Mouse (Mus musculus): Measurements from ENCODE around the gene Hnrnpul2. TPM values are rescaled to one million over a fixed set of nuclear protein-coding genes. Genes with fewer than 3 reads are reported as not detected.

Hnrnpul2 gene
- total and polyA plus RNA-seq, 3 experiments: 39.4 to 174 (median 106) TPM

DNA sequence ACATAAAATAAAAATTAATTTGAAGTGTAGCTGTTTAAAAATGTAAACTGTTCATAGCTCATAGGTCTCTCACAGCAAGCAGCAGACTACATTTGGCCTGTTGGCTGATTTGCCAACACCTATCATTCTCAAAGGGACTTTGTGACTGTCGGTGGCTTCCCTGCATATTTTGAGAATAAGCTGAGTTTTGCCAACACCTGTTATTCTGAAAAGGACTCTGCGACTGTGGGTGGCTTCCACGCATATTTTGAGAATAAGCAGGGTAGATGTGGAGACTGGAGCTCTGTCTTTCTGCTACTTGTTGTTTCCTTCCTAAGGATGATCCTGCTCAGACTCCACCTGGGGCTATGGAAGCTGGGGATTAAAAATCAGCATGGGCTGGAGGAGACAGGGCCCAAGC lies 33.3 kb downstream of the Hnrnpul2 start:
- no peaks in the 10 kb centered on the region for H3K4me1 ChIP-seq (ENCODE audit: control insufficient read depth in 1 of 2, insufficient read depth in 2 of 2, low read length in 2 of 2)
- H3K27me3 ChIP-seq (ENCODE audit: control insufficient read depth in 1 of 2, insufficient read depth in 2 of 2, low read length in 2 of 2): no peaks in the 10 kb centered on the region
- DNase-seq (ENCODE audit: low read depth, low spot score): no peak
- no peak overlapping the region for H3K9ac ChIP-seq (ENCODE audit: control insufficient read depth, low read depth, low read length, poor library complexity, severe bottlenecking)
- no peak overlapping the region for H3K4me3 ChIP-seq (ENCODE audit: control insufficient read depth in 1 of 2, insufficient read depth in 1 of 2, low read depth in 2 of 2, low read length in 2 of 2)
- H3K79me2 ChIP-seq (ENCODE audit: control insufficient read depth, insufficient read depth, low read length, poor library complexity): no peaks in the 10 kb centered on the region
- H3K27ac ChIP-seq (ENCODE audit: control insufficient read depth, low read depth, low read length): no peak overlapping the region
- H3K9me3 ChIP-seq (replicated peaks; ENCODE audit: insufficient read depth, low read length): no peaks in the 10 kb centered on the region
- TF ChIP-seq KAT2A (conservative IDR thresholded peaks at IDR 0.05; ENCODE audit: low read depth, low read length) (no peak), USF1 (IDR thresholded peaks at IDR 0.05; ENCODE audit: low read depth, low read length) (no peak), MAFK (IDR thresholded peaks at IDR 0.05; ENCODE audit: borderline replicate concordance, low read depth, low read length) (no peak), E2F4 (IDR thresholded peaks at IDR 0.05; ENCODE audit: borderline replicate concordance, low read depth, low read length) (no peak), CTCF (IDR thresholded peaks at IDR 0.05 in 2 of 3, conservative IDR thresholded peaks at IDR 0.05 in 1 of 3; ENCODE audit: control insufficient read depth in 1 of 3, insufficient read depth in 1 of 3, low read depth in 2 of 3, low read length in 3 of 3, poor library complexity in 1 of 3, severe bottlenecking in 1 of 3) (no peak)
- no peaks in the 10 kb centered on the region for H3K36me3 ChIP-seq (ENCODE audit: control insufficient read depth in 1 of 2, insufficient read depth in 2 of 2, low read length in 2 of 2)

DNA sequence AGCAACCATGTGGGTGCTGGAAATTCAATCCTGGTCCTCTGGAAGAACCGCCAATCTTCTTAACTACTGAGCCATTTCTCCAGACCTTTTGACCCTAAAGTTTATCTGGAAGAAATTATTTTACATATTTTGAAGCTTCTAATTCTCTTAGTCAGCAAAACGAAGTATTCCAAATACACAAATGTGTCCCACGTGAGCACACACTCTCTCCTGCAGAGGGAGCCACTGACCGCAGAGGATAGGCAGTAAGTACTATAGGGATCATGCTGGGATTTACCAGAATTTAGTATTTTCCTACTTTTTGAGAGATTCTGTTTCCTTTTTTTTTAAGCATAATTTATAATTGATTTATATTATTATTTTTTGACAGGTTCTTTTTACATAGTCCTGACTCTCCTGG lies 37.9 kb downstream of the Hnrnpul2 start:
- DNase-seq (ENCODE audit: low read depth, low spot score): peak; percentile 76
- Histone ChIP-seq H3K36me3 (ENCODE audit: control insufficient read depth in 1 of 2, insufficient read depth in 2 of 2, low read length in 2 of 2) (no peaks in the 10 kb centered on the region), H3K27ac (ENCODE audit: control insufficient read depth, low read depth, low read length) (no peak overlapping the region), H3K4me1 (ENCODE audit: control insufficient read depth in 1 of 2, insufficient read depth in 2 of 2, low read length in 2 of 2) (no peaks in the 10 kb centered on the region), H3K9ac (ENCODE audit: control insufficient read depth, low read depth, low read length, poor library complexity, severe bottlenecking) (no peak overlapping the region), H3K4me3 (ENCODE audit: control insufficient read depth in 1 of 2, insufficient read depth in 1 of 2, low read depth in 2 of 2, low read length in 2 of 2) (no peak overlapping the region), H3K79me2 (ENCODE audit: control insufficient read depth, insufficient read depth, low read length, poor library complexity) (no peaks in the 10 kb centered on the region), H3K27me3 (ENCODE audit: control insufficient read depth in 1 of 2, insufficient read depth in 2 of 2, low read length in 2 of 2) (no peaks in the 10 kb centered on the region), H3K9me3 (replicated peaks; ENCODE audit: insufficient read depth, low read length) (no peaks in the 10 kb centered on the region)
- TF ChIP-seq ZNF384 (IDR thresholded peaks at IDR 0.05; ENCODE audit: low read depth, low read length) (no peak), ZC3H11A (IDR thresholded peaks at IDR 0.05; ENCODE audit: low read depth, low read length) (peak; percentile 85), MXI1 (IDR thresholded peaks at IDR 0.05; ENCODE audit: low read depth, low read length) (peak; percentile 64; the same call in 1 of the 2 replicates), SIN3A (IDR thresholded peaks at IDR 0.05; ENCODE audit: low read length) (peak; percentile 43; the same call in 1 of the 2 replicates), CTCF (IDR thresholded peaks at IDR 0.05 in 2 of 3, conservative IDR thresholded peaks at IDR 0.05 in 1 of 3; ENCODE audit: control insufficient read depth in 1 of 3, insufficient read depth in 1 of 3, low read depth in 2 of 3, low read length in 3 of 3, poor library complexity in 1 of 3, severe bottlenecking in 1 of 3) (peak; percentile 73 to 85 (median 78)), MAX (IDR thresholded peaks at IDR 0.05; ENCODE audit: low read length) (peak; percentile 71), RAD21 (IDR thresholded peaks at IDR 0.05; ENCODE audit: low read depth, low read length) (peak; percentile 90), USF2 (IDR thresholded peaks at IDR 0.05; ENCODE audit: borderline replicate concordance in 1 of 2, insufficient read depth in 1 of 2, low read depth in 1 of 2, low read length in 2 of 2) (0 out of 4 replicates have a peak, but pooled peaks of 1 of the 2 experiments have one; percentile 46), USF1 (IDR thresholded peaks at IDR 0.05; ENCODE audit: low read depth, low read length) (peak; percentile 88), SMC3 (IDR thresholded peaks at IDR 0.05; ENCODE audit: low read depth, low read length) (peak; percentile 89), BHLHE40 (IDR thresholded peaks at IDR 0.05; ENCODE audit: borderline replicate concordance, low read depth, low read length) (peak; percentile 75; the same call in 1 of the 2 replicates), MYC (IDR thresholded peaks at IDR 0.05; ENCODE audit: low read depth, low read length) (peak; percentile 89), UBTF (IDR thresholded peaks at IDR 0.05; ENCODE audit: borderline replicate concordance, insufficient read depth, low read depth, low read length) (no peak), MYB (IDR thresholded peaks at IDR 0.05; ENCODE audit: low read depth, low read length) (no peak), MAFK (IDR thresholded peaks at IDR 0.05; ENCODE audit: borderline replicate concordance, low read depth, low read length) (peak; percentile 99)
